Mouse (Mus musculus) hindbrain, embryonic 10.5 days (tissue): ENCODE measurements around the gene Mib2. TPM values are rescaled to one million over a fixed set of nuclear protein-coding genes. Genes with fewer than 3 reads are reported as not detected.

Experiments used
- DNase-seq: peaks from one replicate; pipeline ENCODE4 v3.0.0-alpha.2; 2017; ENCODE audit warnings: low spot score
- H3K27ac ChIP-seq: fragments of 300-500 bp; sonication (generic); 2 replicates; pipeline ENCODE4 v1.5.1; 2016; ENCODE audit warnings: mild to moderate bottlenecking, moderate library complexity
- H3K27me3 ChIP-seq: fragments of 300-500 bp; sonication (generic); 2 replicates; pipeline ENCODE4 v1.6.1; 2016; ENCODE audit warnings: mild to moderate bottlenecking; ENCODE audit not compliant: poor library complexity, insufficient read depth, severe bottlenecking
- H3K36me3 ChIP-seq: fragments of 300-500 bp; sonication (generic); 2 replicates; pipeline ENCODE4 v1.6.1; 2016; ENCODE audit warnings: mild to moderate bottlenecking, moderate library complexity
- H3K4me1 ChIP-seq: fragments of 300-500 bp; sonication (generic); replicated peaks from 2 replicates; pipeline ENCODE4 v1.6.1; 2016; ENCODE audit warnings: mild to moderate bottlenecking
- H3K4me3 ChIP-seq: fragments of 300-500 bp; sonication (generic); 2 replicates; pipeline ENCODE4 v1.5.1; 2016; ENCODE audit warnings: mild to moderate bottlenecking, moderate library complexity
- H3K9me3 ChIP-seq: fragments of 300-500 bp; sonication (generic); 2 replicates; pipeline ENCODE4 v1.6.1; 2016; ENCODE audit warnings: mild to moderate bottlenecking, moderate library complexity
- WGBS: fragments of 180-500 bp; shearing (Covaris S2); methylation state at CpG from one replicate; pipeline ENCODE4 v1.1.7; 2016; 5-methylcytosine and 5-hydroxymethylcytosine counted together
- polyA plus RNA-seq: library from polyadenylated mRNA; unstranded; fragments of >200 nt; fragmentation: Nextera tagmentation; extraction: Ambion mirVana; gene quantifications from 2 replicates; pipeline ENCODE4 v1.2.1, GENCODE M21; 2016

Mib2 gene
- polyA plus RNA-seq = 19.5 and 21.8 TPM in 2 replicates

- peaks cover 4% of the 10 kb centered on the region for H3K36me3 ChIP-seq
- H3K4me1 ChIP-seq = peaks cover 13% of the 10 kb centered on the region
- H3K9me3 ChIP-seq = no peaks in the 10 kb centered on the region
- DNase-seq = peak; percentile 97
- under 1% methylated on average over 73 of the region's 73 CpGs for WGBS
- H3K27ac ChIP-seq = peak within 1 kb of the TSS; percentile 88
- no peaks in the 10 kb centered on the region for H3K27me3 ChIP-seq
- peak within 1 kb of the TSS; percentile 91 for H3K4me3 ChIP-seq
These were observed at the start of gene Mib2 for GRCm38 (mm10) chr4:155668689-155669597. TSS of gene Mib2 (minus strand) at chr4:155669198.

- 73% methylated on average over 6 of the region's 6 CpGs for WGBS
- no peak for DNase-seq
- peaks cover 25% of the 10 kb centered on the region for H3K4me1 ChIP-seq
These were observed 41.7 kb upstream of the Mib2 start for GRCm38 (mm10) chr4:155710521-155711252.

GRCm38 (mm10) chr4:155708988-155709387, 40.0 kb upstream of the Mib2 start:
- H3K27ac ChIP-seq = no peak overlapping the region
- no peaks in the 10 kb centered on the region for H3K9me3 ChIP-seq
- H3K36me3 ChIP-seq = peaks cover 12% of the 10 kb centered on the region

More at GRCm38 (mm10) chr4:155710521-155711252, 41.7 kb upstream of the Mib2 start:
- no peaks in the 10 kb centered on the region for H3K9me3 ChIP-seq
- H3K36me3 ChIP-seq = peaks cover 29% of the 10 kb centered on the region
- no peak overlapping the region for H3K27ac ChIP-seq
- H3K27me3 ChIP-seq = no peaks in the 10 kb centered on the region
- H3K4me3 ChIP-seq = no peak overlapping the region

GRCm38 (mm10) chr4:155708582-155708981, 39.6 kb upstream of the Mib2 start:
- Histone ChIP-seq H3K4me3 (no peak overlapping the region), H3K36me3 (peaks cover 10% of the 10 kb centered on the region; the same call in 1 of the 2 replicates), H3K27me3 (no peaks in the 10 kb centered on the region), H3K4me1 (peaks cover 33% of the 10 kb centered on the region), H3K27ac (no peak overlapping the region), H3K9me3 (no peaks in the 10 kb centered on the region)
- WGBS = 83% methylated on average over 2 of the region's 2 CpGs
- no peak for DNase-seq

More at GRCm38 (mm10) chr4:155708988-155709387, 40.0 kb upstream of the Mib2 start:
- no peak for DNase-seq
- H3K4me3 ChIP-seq = no peak overlapping the region
- peaks cover 30% of the 10 kb centered on the region for H3K4me1 ChIP-seq
- H3K27me3 ChIP-seq = no peaks in the 10 kb centered on the region

GRCm38 (mm10) chr4:155705592-155705929, 36.6 kb upstream of the Mib2 start:
- no peaks in the 10 kb centered on the region for H3K9me3 ChIP-seq
- peak overlapping the region; percentile 84 for H3K4me3 ChIP-seq
- no peak for DNase-seq
- H3K4me1 ChIP-seq = peaks cover 31% of the 10 kb centered on the region
- H3K27me3 ChIP-seq = no peaks in the 10 kb centered on the region
- H3K36me3 ChIP-seq = 0 out of 2 replicates have a peak, but pooled peaks cover 7% of the 10 kb centered on the region
- WGBS = under 1% methylated on average over 19 of the region's 19 CpGs
- H3K27ac ChIP-seq = peak overlapping the region; percentile 95

- Histone ChIP-seq H3K9me3 (no peaks in the 10 kb centered on the region), H3K27me3 (no peaks in the 10 kb centered on the region), H3K4me1 (peaks cover 29% of the 10 kb centered on the region)
These were observed 36.0 kb upstream of the Mib2 start, which contains the start of gene Ssu72 for GRCm38 (mm10) chr4:155704721-155705591. TSS of gene Ssu72 (plus strand) at chr4:155704800.

GRCm38 (mm10) chr4:155703425-155703929, 34.5 kb upstream of the Mib2 start:
- 96% methylated on average over 4 of the region's 4 CpGs for WGBS
- Histone ChIP-seq H3K9me3 (no peaks in the 10 kb centered on the region), H3K4me3 (0 out of 2 replicates have a peak overlapping the region, but pooled peaks have one; percentile 84), H3K27ac (no peak overlapping the region), H3K36me3 (no peaks in the 10 kb centered on the region), H3K4me1 (peaks cover 25% of the 10 kb centered on the region), H3K27me3 (no peaks in the 10 kb centered on the region)
- DNase-seq = no peak

More at GRCm38 (mm10) chr4:155704721-155705591, 36.0 kb upstream of the Mib2 start, which contains the start of gene Ssu72:
- WGBS = under 1% methylated on average over 83 of the region's 83 CpGs
- Histone ChIP-seq H3K27ac (peak within 1 kb of the TSS; percentile 95), H3K4me3 (peak within 1 kb of the TSS; percentile 84), H3K36me3 (0 out of 2 replicates have a peak, but pooled peaks cover 7% of the 10 kb centered on the region)
- peak; percentile 96 for DNase-seq

GRCm38 (mm10) chr4:155700425-155700824, 31.4 kb upstream of the Mib2 start:
- H3K27me3 ChIP-seq = peaks cover 18% of the 10 kb centered on the region
- H3K9me3 ChIP-seq = no peaks in the 10 kb centered on the region
- no peak overlapping the region for H3K4me3 ChIP-seq
- H3K36me3 ChIP-seq = no peaks in the 10 kb centered on the region
- peaks cover 13% of the 10 kb centered on the region for H3K4me1 ChIP-seq
- H3K27ac ChIP-seq = no peak overlapping the region
- no peak for DNase-seq

GRCm38 (mm10) chr4:155696261-155697255, 27.6 kb upstream of the Mib2 start:
- 79% methylated on average over 16 of the region's 16 CpGs for WGBS
- no peak overlapping the region for H3K27ac ChIP-seq
- peaks cover 47% of the 10 kb centered on the region for H3K27me3 ChIP-seq
- H3K4me1 ChIP-seq = peaks cover 23% of the 10 kb centered on the region
- no peaks in the 10 kb centered on the region for H3K9me3 ChIP-seq
- H3K4me3 ChIP-seq = peak overlapping the region; percentile 79; the same call in 1 of the 2 replicates
- no peak for DNase-seq
- H3K36me3 ChIP-seq = no peaks in the 10 kb centered on the region

- Histone ChIP-seq H3K4me3 (peak overlapping the region; percentile 79), H3K9me3 (no peaks in the 10 kb centered on the region)
- WGBS = 82% methylated on average over 4 of the region's 4 CpGs
These were observed 26.6 kb upstream of the Mib2 start for GRCm38 (mm10) chr4:155695531-155696062.

More at GRCm38 (mm10) chr4:155695531-155696062, 26.6 kb upstream of the Mib2 start:
- Histone ChIP-seq H3K27me3 (peaks cover 47% of the 10 kb centered on the region), H3K27ac (no peak overlapping the region), H3K36me3 (no peaks in the 10 kb centered on the region), H3K4me1 (peaks cover 23% of the 10 kb centered on the region)
- no peak for DNase-seq
